Mouse (Mus musculus) ES-E14 (cell line): ENCODE results near the gene Ppm1h. TPM values are rescaled to one million over a fixed set of nuclear protein-coding genes. Genes with fewer than 3 reads are reported as not detected.
A peak's percentile ranks its signal among the peaks of the same experiment; 100 is the strongest.

ENCODE experiments used
- DNase-seq: peaks from one replicate; pipeline ENCODE4 v3.0.0-alpha.2; 2013; ENCODE audit warnings: low read depth, low spot score
- H3K27ac ChIP-seq: 2 replicates; pipeline ENCODE4 v1.5.1; 2012; ENCODE audit warnings: low read depth, mild to moderate bottlenecking, low read length, moderate library complexity, mixed read lengths; ENCODE audit not compliant: poor library complexity, insufficient read depth, severe bottlenecking
- H3K36me3 ChIP-seq: 2 replicates; pipeline ENCODE4 v1.6.1; 2012; ENCODE audit warnings: mild to moderate bottlenecking, low read length, moderate library complexity, mixed read lengths; ENCODE audit not compliant: control insufficient read depth, poor library complexity, insufficient read depth, severe bottlenecking
- H3K4me1 ChIP-seq, 2 experiments: fragments of 150-350 bp in 1 of 2; sonication (generic) in 1 of 2; 2 replicates each; pipeline ENCODE4 v1.6.1; 2012; ENCODE audit warnings: low read length in 2 of 2, mild to moderate bottlenecking in 1 of 2, mixed read lengths in 1 of 2; ENCODE audit not compliant: control insufficient read depth in 2 of 2, insufficient read depth in 2 of 2, poor library complexity in 1 of 2
- H3K4me3 ChIP-seq, 2 experiments: fragments of 150-350 bp in 1 of 2; sonication (generic) in 1 of 2; 2 replicates each; pipeline ENCODE4 v1.5.1; 2012; ENCODE audit warnings: low read length in 2 of 2, low read depth in 1 of 2, mild to moderate bottlenecking in 1 of 2, mixed read lengths in 1 of 2; ENCODE audit not compliant: insufficient read depth in 1 of 2, poor library complexity in 1 of 2, severe bottlenecking in 1 of 2
- H3K9ac ChIP-seq: 2 replicates; pipeline ENCODE4 v1.6.1; 2012; ENCODE audit warnings: low read depth, mild to moderate bottlenecking, low read length, mixed read lengths; ENCODE audit not compliant: poor library complexity, insufficient read depth, severe bottlenecking
- H3K9me3 ChIP-seq: fragments of 150-350 bp; sonication (generic); 2 replicates; pipeline ENCODE4 v1.6.1; 2012; ENCODE audit warnings: low read depth, mild to moderate bottlenecking, low read length; ENCODE audit not compliant: control insufficient read depth, insufficient read depth
- CHD2 ChIP-seq: IDR thresholded peaks from 2 replicates; pipeline ENCODE4 v1.6.1; 2014; ENCODE audit warnings: mild to moderate bottlenecking, low read depth, low read length, inconsistent platforms
- HCFC1 ChIP-seq: IDR thresholded peaks from 2 replicates; pipeline ENCODE4 v1.6.1; 2012; ENCODE audit warnings: low read length, inconsistent platforms, borderline replicate concordance; ENCODE audit not compliant: insufficient read depth
- MAFK ChIP-seq: IDR thresholded peaks from 2 replicates; pipeline ENCODE4 v1.6.1; 2014; ENCODE audit warnings: mild to moderate bottlenecking, low read depth, low read length, inconsistent platforms; ENCODE audit not compliant: insufficient read depth
- ZC3H11A ChIP-seq: IDR thresholded peaks from 2 replicates; pipeline ENCODE4 v1.6.1; 2012; ENCODE audit warnings: low read depth, mild to moderate bottlenecking, inconsistent platforms, low read length, borderline replicate concordance
- ZNF384 ChIP-seq: IDR thresholded peaks from 2 replicates; pipeline ENCODE4 v1.6.1; 2012; ENCODE audit warnings: low read depth, low read length, inconsistent platforms
- in situ Hi-C, 2 experiments: fragments of 600-800 bp; cut with MboI; formaldehyde crosslinking; loops; one replicate each; pipeline ENCODE4 v1.15.1; 2025; ENCODE audit warnings: low sequenced_read_pairs in 2 of 2, inconsistent platforms in 1 of 2; ENCODE audit not compliant: unreplicated experiment in 2 of 2
- total RNA-seq: library from RNA; depleted of rRNA; stranded (reverse); fragments of 300-350 nt; gene quantifications from 2 replicates; pipeline ENCODE4 v1.2.3, GENCODE M21; 2012

The Ppm1h gene
- total RNA-seq, 1 experiment: 4.5 TPM

DNA sequence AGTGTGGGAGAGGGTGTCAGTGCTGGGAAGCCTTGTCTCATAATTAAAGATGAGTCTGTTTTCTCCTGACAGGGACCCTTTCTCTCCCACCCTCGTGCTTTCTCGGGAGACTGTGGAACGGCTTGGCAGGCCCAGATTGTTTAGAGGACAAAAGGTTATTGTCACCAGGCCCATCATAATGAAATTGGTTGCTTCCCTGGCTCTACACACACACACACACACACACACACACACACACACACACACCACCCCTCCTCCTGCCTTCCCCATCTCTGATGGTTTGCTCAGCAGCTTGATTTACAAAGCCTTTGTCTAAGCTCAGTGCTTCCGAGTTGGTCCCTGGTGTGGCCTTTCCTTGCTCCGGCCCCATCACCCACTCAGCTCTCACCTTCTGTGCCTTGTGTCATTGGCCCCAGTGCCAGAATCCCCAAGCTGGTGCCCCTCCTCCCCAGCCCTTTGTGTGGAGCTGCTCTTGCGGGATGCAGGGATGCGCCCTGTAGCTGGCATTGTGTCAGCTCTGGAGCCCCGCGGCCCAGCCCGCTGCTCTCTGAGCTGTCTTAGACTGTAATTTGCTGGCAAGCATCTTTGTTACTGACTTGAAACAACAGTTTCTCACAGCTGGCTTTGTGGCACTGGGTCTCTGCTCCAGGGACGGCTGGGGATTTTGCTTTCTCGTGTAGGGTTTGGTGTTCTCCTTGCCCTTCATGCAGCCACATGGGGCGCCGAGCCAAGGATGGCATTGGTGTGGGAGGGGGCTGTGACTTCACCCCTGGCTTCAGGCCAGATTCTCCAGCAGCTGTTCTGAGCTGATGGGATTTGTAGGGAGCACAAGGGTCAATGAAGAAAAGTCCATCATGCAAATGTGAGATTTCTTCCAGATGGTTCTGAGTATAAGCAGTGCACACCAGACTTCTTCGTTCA lies 205.5 kb downstream of the Ppm1h start:
- Histone ChIP-seq H3K9ac (no peak overlapping the region), H3K9me3 (no peaks in the 10 kb centered on the region), H3K27ac (no peak overlapping the region), H3K36me3 (no peaks in the 10 kb centered on the region), H3K4me3 (no peak overlapping the region), H3K4me1 (peaks cover 0 to 10% of the 10 kb centered on the region in 2 experiments; a peak in 1 of 4 replicates)
- TF ChIP-seq ZNF384 (no peak), HCFC1 (no peak), CHD2 (no peak), MAFK (no peak), ZC3H11A (no peak)
- in situ Hi-C loops: no loop called here
- peak; percentile 47 for DNase-seq

- H3K27ac ChIP-seq: no peak overlapping the region
- no peaks in the 10 kb centered on the region for H3K9me3 ChIP-seq
- no peak for DNase-seq
- no peaks in the 10 kb centered on the region for H3K36me3 ChIP-seq
- in situ Hi-C loops: no loop called here
- no peak overlapping the region for H3K4me3 ChIP-seq
- H3K9ac ChIP-seq: no peak overlapping the region
- peaks cover 0 to 10% of the 10 kb centered on the region in 2 experiments; a peak in 1 of 4 replicates for H3K4me1 ChIP-seq
- no peak for TF ChIP-seq CHD2
- TF ChIP-seq ZC3H11A: no peak
- no peak for TF ChIP-seq MAFK
- TF ChIP-seq ZNF384: no peak
- TF ChIP-seq HCFC1: no peak
Measured at GRCm38 (mm10) chr10:122885301-122885700, 206.7 kb downstream of the Ppm1h start.

- Histone ChIP-seq H3K36me3 (no peaks in the 10 kb centered on the region), H3K4me3 (no peak overlapping the region), H3K4me1 (peaks cover 0 to 10% of the 10 kb centered on the region in 2 experiments; a peak in 1 of 4 replicates), H3K27ac (no peak overlapping the region), H3K9me3 (no peaks in the 10 kb centered on the region), H3K9ac (no peak overlapping the region)
- no peak for DNase-seq
- no peak for TF ChIP-seq ZNF384
- no peak for TF ChIP-seq MAFK
- no peak for TF ChIP-seq CHD2
- TF ChIP-seq HCFC1: no peak
- no peak for TF ChIP-seq ZC3H11A
- in situ Hi-C loops: no loop called here
Measured at GRCm38 (mm10) chr10:122886055-122886915, 207.7 kb downstream of the Ppm1h start.

GRCm38 (mm10) chr10:122886916-122887527 lies 208.5 kb downstream of the Ppm1h start:
- no peak for TF ChIP-seq CHD2
- TF ChIP-seq MAFK: no peak
- TF ChIP-seq ZC3H11A: no peak
- no peak for TF ChIP-seq ZNF384
- TF ChIP-seq HCFC1: no peak
- no peaks in the 10 kb centered on the region for H3K36me3 ChIP-seq
- no peak for DNase-seq
- H3K9ac ChIP-seq: no peak overlapping the region
- H3K4me1 ChIP-seq: peaks cover 0 to 8% of the 10 kb centered on the region in 2 experiments; a peak in 1 of 4 replicates
- in situ Hi-C loops: no loop called here
- no peak overlapping the region for H3K27ac ChIP-seq
- H3K9me3 ChIP-seq: no peaks in the 10 kb centered on the region
- no peak overlapping the region for H3K4me3 ChIP-seq
